19 mouse cellular contexts compared by ENCODE assay signal in the genomic region with DNA sequence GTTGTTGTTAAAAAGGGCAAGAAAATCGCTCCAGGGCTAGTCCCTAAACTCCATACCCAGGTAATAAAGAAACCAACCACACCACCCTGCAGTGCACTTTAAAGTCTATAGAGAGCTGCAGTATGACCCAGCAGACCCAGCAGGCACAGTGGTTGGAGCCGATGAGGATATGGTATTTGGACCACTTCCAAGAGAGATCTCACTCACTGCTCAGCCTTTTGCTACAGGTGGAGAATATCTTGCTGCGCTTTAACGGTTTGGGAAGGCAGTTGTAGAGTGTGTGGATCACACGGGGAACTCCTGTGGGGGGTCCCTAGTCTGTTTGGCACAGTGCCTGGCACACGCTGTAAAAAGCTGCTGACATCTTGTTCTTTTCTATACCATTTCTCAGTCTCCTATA.
DNase-seq lines count a peak whose midpoint lies in the region; ATAC-seq and TF ChIP-seq lines count a peak whose summit lies in the region.
"Had no signal": no experiment of that assay in that cellular context is flagged by ENCODE, and none has a peak within 500 bp of the region (broad histone marks: within the 10 kb centered on the region; RNA-seq: fewer than 3 reads in every experiment).

No protein-coding gene starts in this region.

- H3K9ac ChIP-seq in heart, embryonic 11.5 days (ENCODE audit: low read depth, low read length), result no peak overlapping the region
- no peak overlapping the region for H3K9ac ChIP-seq in lung, embryonic 15.5 days
- no peak overlapping the region for H3K9ac ChIP-seq in intestine, postnatal 0 days (ENCODE audit: low read depth, low read length)
- H3K9ac ChIP-seq: forebrain, embryonic 15.5 days; heart, embryonic 13.5 days; hindbrain, embryonic 14.5 days; midbrain, embryonic 12.5 days had no signal

- no peaks in the 10 kb centered on the region for H3K36me3 ChIP-seq in heart, embryonic 11.5 days (ENCODE audit: control insufficient read depth, insufficient read depth, low read length)
- H3K36me3 ChIP-seq in lung, embryonic 15.5 days, result no peaks in the 10 kb centered on the region
- H3K36me3 ChIP-seq in intestine, postnatal 0 days (ENCODE audit: control insufficient read depth, insufficient read depth), result no peaks in the 10 kb centered on the region
- H3K36me3 ChIP-seq: forebrain, embryonic 15.5 days; G1E; heart, embryonic 13.5 days; midbrain, embryonic 12.5 days had no signal

- intact Hi-C loops in heart, postnatal 25 days (cut with DNase I), result no loop called here

- peaks cover 22% of the 10 kb centered on the region for H3K4me1 ChIP-seq in heart, embryonic 11.5 days (ENCODE audit: control insufficient read depth, insufficient read depth, low read length)
- peaks cover 42% of the 10 kb centered on the region for H3K4me1 ChIP-seq in lung, embryonic 15.5 days
- H3K4me1 ChIP-seq in intestine, postnatal 0 days (replicated peaks; ENCODE audit: control insufficient read depth, insufficient read depth, low read length), result 0 out of 2 replicates have a peak, but pooled peaks cover 3% of the 10 kb centered on the region

- peak overlapping the region; percentile 13; the same call in 1 of the 2 replicates for H3K27ac ChIP-seq in heart, embryonic 11.5 days (ENCODE audit: low read depth, low read length)
- peak overlapping the region; percentile 73 for H3K27ac ChIP-seq in lung, embryonic 15.5 days
- no peak overlapping the region for H3K27ac ChIP-seq in intestine, postnatal 0 days (ENCODE audit: low read depth, low read length)
- H3K27ac ChIP-seq: forebrain, embryonic 15.5 days; hindbrain, embryonic 14.5 days; layer of hippocampus, adult 2 months; midbrain, embryonic 12.5 days had no signal

- H3K9me3 ChIP-seq in heart, embryonic 11.5 days (replicated peaks; ENCODE audit: control insufficient read depth, low read length), result no peaks in the 10 kb centered on the region
- no peaks in the 10 kb centered on the region for H3K9me3 ChIP-seq in lung, embryonic 15.5 days
- H3K9me3 ChIP-seq in intestine, postnatal 0 days (ENCODE audit: control insufficient read depth), result no peaks in the 10 kb centered on the region
- H3K9me3 ChIP-seq: forebrain, embryonic 15.5 days; heart, embryonic 13.5 days; midbrain, embryonic 12.5 days had no signal

- TF ChIP-seq CTCF in brain, embryonic 14.5 days (IDR thresholded peaks at IDR 0.05; ENCODE audit: borderline replicate concordance, extremely low read depth, insufficient read depth, insufficient read length), result no peak
- no peak for TF ChIP-seq CTCF in intestine, postnatal 0 days (IDR thresholded peaks at IDR 0.05; ENCODE audit: low read depth)

- 29% methylated on average over 6 of the region's 6 CpGs for WGBS in heart, embryonic 11.5 days (ENCODE audit: insufficient replicate concordance)
- 15% methylated on average over 6 of the region's 6 CpGs for WGBS in lung, embryonic 15.5 days
- 29% methylated on average over 6 of the region's 6 CpGs for WGBS in intestine, postnatal 0 days

- H3K4me2 ChIP-seq in heart, embryonic 11.5 days, result no peak overlapping the region
- H3K4me2 ChIP-seq in lung, embryonic 15.5 days, result no peak overlapping the region
- H3K4me2 ChIP-seq in intestine, postnatal 0 days (replicated peaks; ENCODE audit: low read depth), result no peak overlapping the region
- H3K4me2 ChIP-seq: forebrain, embryonic 15.5 days; hindbrain, embryonic 14.5 days had no signal

- no peak for TF ChIP-seq POLR2A in brain, embryonic 14.5 days (IDR thresholded peaks at IDR 0.05; ENCODE audit: borderline replicate concordance, extremely low read depth, insufficient read depth, insufficient read length, poor library complexity, severe bottlenecking)

- 0 out of 2 replicates have a peak, but pooled peaks have one; percentile 14 for ATAC-seq in heart, embryonic 11.5 days (replicated peaks; ENCODE audit: insufficient number of reproducible peaks, low FRiP score, low TSS enrichment)
- peak; percentile 50 for ATAC-seq in lung, embryonic 15.5 days (ENCODE audit: borderline replicate concordance, extremely low read depth, low FRiP score, low TSS enrichment)
- 0 out of 2 replicates have a peak, but pooled peaks have one; percentile 13 for ATAC-seq in intestine, postnatal 0 days
- ATAC-seq: forebrain, embryonic 15.5 days had no signal

- H3K27me3 ChIP-seq in heart, embryonic 11.5 days (ENCODE audit: control insufficient read depth, insufficient read depth, low read length), result no peaks in the 10 kb centered on the region
- no peaks in the 10 kb centered on the region for H3K27me3 ChIP-seq in lung, embryonic 15.5 days
- no peaks in the 10 kb centered on the region for H3K27me3 ChIP-seq in intestine, postnatal 0 days (replicated peaks; ENCODE audit: control insufficient read depth, insufficient read depth, low read length)
- H3K27me3 ChIP-seq: forebrain, embryonic 15.5 days; heart, embryonic 13.5 days had no signal

- DNase-seq in heart, postnatal 25 days (ENCODE audit: low spot score), result no peak
- no peak for DNase-seq in lung, postnatal 14 days
- DNase-seq in brain, embryonic 14.5 days (ENCODE audit: low read depth), result peak; percentile 27
- no peak for DNase-seq in spleen, postnatal 10 days (ENCODE audit: low spot score in 2 of 2)
- DNase-seq: adrenal gland, postnatal 14 days; cerebellum, adult 8-10 months; gastrocnemius, postnatal 10 days; kidney, adult 9 months; liver; thymus, adult 18-20 months had no signal

- no peak overlapping the region for H3K4me3 ChIP-seq in heart, embryonic 11.5 days (ENCODE audit: low read depth, low read length)
- H3K4me3 ChIP-seq in lung, embryonic 15.5 days, result no peak overlapping the region
- no peak overlapping the region for H3K4me3 ChIP-seq in intestine, postnatal 0 days (ENCODE audit: low read depth, low read length)
- H3K4me3 ChIP-seq: forebrain, embryonic 15.5 days; heart, embryonic 13.5 days; layer of hippocampus, adult 2 months; midbrain, embryonic 12.5 days had no signal
